Mouse (Mus musculus) embryo, embryonic 9.5 days (tissue): Measurements from ENCODE around the gene Prkca.

Source experiments
- DNase-seq: peaks from one replicate; pipeline ENCODE4 v3.0.0-alpha.2; 2017; ENCODE audit errors: extremely low spot score

Prkca gene

GRCm38 (mm10) chr11:108064401-108064800, 279.3 kb downstream of the Prkca start:
- no peak for DNase-seq

GRCm38 (mm10) chr11:108063096-108063495, 280.6 kb downstream of the Prkca start:
- DNase-seq: no peak

- DNase-seq: no peak
Measured at GRCm38 (mm10) chr11:108061571-108062479, 281.9 kb downstream of the Prkca start.

- no peak for DNase-seq
Measured at GRCm38 (mm10) chr11:108057138-108057537, 286.6 kb downstream of the Prkca start.

- no peak for DNase-seq
Measured at GRCm38 (mm10) chr11:108054647-108055046, 289.1 kb downstream of the Prkca start.

- no peak for DNase-seq
Measured at GRCm38 (mm10) chr11:108053746-108054145, 290.0 kb downstream of the Prkca start.

- no peak for DNase-seq
Measured at GRCm38 (mm10) chr11:108041669-108042068, 302.1 kb downstream of the Prkca start.

GRCm38 (mm10) chr11:108040823-108041222, 302.9 kb downstream of the Prkca start:
- DNase-seq: no peak

- no peak for DNase-seq
Measured at GRCm38 (mm10) chr11:108039761-108040160, 304.0 kb downstream of the Prkca start.

GRCm38 (mm10) chr11:108038989-108039388, 304.7 kb downstream of the Prkca start:
- no peak for DNase-seq

GRCm38 (mm10) chr11:108036339-108036738, 307.4 kb downstream of the Prkca start:
- DNase-seq: no peak

GRCm38 (mm10) chr11:108035761-108036160, 308.0 kb downstream of the Prkca start:
- no peak for DNase-seq

- no peak for DNase-seq
Measured at GRCm38 (mm10) chr11:108034376-108034775, 309.4 kb downstream of the Prkca start.

- no peak for DNase-seq
Measured at GRCm38 (mm10) chr11:108032568-108032967, 311.2 kb downstream of the Prkca start.

GRCm38 (mm10) chr11:108030956-108031604, 312.6 kb downstream of the Prkca start:
- DNase-seq: peak; percentile 43

- DNase-seq: no peak
Measured at GRCm38 (mm10) chr11:108029321-108029720, 314.4 kb downstream of the Prkca start.

- DNase-seq: no peak
Measured at GRCm38 (mm10) chr11:108028398-108028797, 315.3 kb downstream of the Prkca start.

GRCm38 (mm10) chr11:108025726-108026425, 317.9 kb downstream of the Prkca start:
- peak; percentile 48 for DNase-seq

GRCm38 (mm10) chr11:108023188-108023587, 320.5 kb downstream of the Prkca start:
- DNase-seq: no peak

- DNase-seq: no peak
Measured at GRCm38 (mm10) chr11:108020889-108021288, 322.8 kb downstream of the Prkca start.

GRCm38 (mm10) chr11:108015284-108015683, 328.4 kb downstream of the Prkca start:
- no peak for DNase-seq

GRCm38 (mm10) chr11:108013390-108013789, 330.3 kb downstream of the Prkca start:
- DNase-seq: no peak
